Mouse (Mus musculus) stomach, embryonic 14.5 days (tissue): Measurements from ENCODE around the gene Fam186b. TPM values are rescaled to one million over a fixed set of nuclear protein-coding genes. Genes with fewer than 3 reads are reported as not detected.

Experiments
- ATAC-seq: fragments of 200-750 bp; cut with Nextera tagmentation; 2 replicates; pipeline ENCODE4 v1.8.0; 2017; ENCODE audit warnings: low read depth, moderate TSS enrichment; ENCODE audit not compliant: insufficient number of reproducible peaks, insufficient read depth, low FRiP score
- H3K27ac ChIP-seq: fragments of 300-500 bp; sonication (generic); 2 replicates; pipeline ENCODE4 v1.5.1; 2014; ENCODE audit warnings: mild to moderate bottlenecking, low read length, moderate library complexity, mixed read lengths
- H3K27me3 ChIP-seq: fragments of 300-500 bp; sonication (generic); 2 replicates; pipeline ENCODE4 v1.6.1; 2014; ENCODE audit warnings: low read length, control low read depth, mixed read lengths; ENCODE audit not compliant: control insufficient read depth, insufficient read depth
- H3K36me3 ChIP-seq: fragments of 300-500 bp; sonication (generic); 2 replicates; pipeline ENCODE4 v1.6.1; 2014; ENCODE audit warnings: mild to moderate bottlenecking, control low read depth, low read length, moderate library complexity, mixed read lengths; ENCODE audit not compliant: control insufficient read depth, insufficient read depth
- H3K4me1 ChIP-seq: fragments of 300-500 bp; sonication (generic); 2 replicates; pipeline ENCODE4 v1.6.1; 2014; ENCODE audit warnings: low read length, control low read depth, mixed read lengths; ENCODE audit not compliant: control insufficient read depth, insufficient read depth
- H3K4me2 ChIP-seq: fragments of 300-500 bp; sonication (generic); replicated peaks from 2 replicates; pipeline ENCODE4 v1.6.1; 2014; ENCODE audit warnings: low read depth, low read length, control low read depth
- H3K4me3 ChIP-seq: fragments of 300-500 bp; sonication (generic); 2 replicates; pipeline ENCODE4 v1.5.1; 2014; ENCODE audit warnings: low read depth, low read length, control low read depth
- H3K9ac ChIP-seq: fragments of 300-500 bp; sonication (generic); replicated peaks from 2 replicates; pipeline ENCODE4 v1.6.1; 2014; ENCODE audit warnings: low read depth, mild to moderate bottlenecking, control low read depth, low read length, moderate library complexity, mixed read lengths
- H3K9me3 ChIP-seq: fragments of 300-500 bp; sonication (generic); 2 replicates; pipeline ENCODE4 v1.6.1; 2016; ENCODE audit warnings: low read depth, low read length, control low read depth; ENCODE audit not compliant: control insufficient read depth
- WGBS: fragments of 180-500 bp; shearing (Covaris S2); extraction: QIAGEN DNeasy Blood & Tissue Kit; methylation state at CpG from one replicate; pipeline ENCODE4 v1.1.7; 2014; 5-methylcytosine and 5-hydroxymethylcytosine counted together
- polyA plus RNA-seq: library from polyadenylated mRNA; unstranded; fragments of >200 nt; fragmentation: Nextera tagmentation; extraction: Ambion mirVana; gene quantifications from 2 replicates; pipeline ENCODE4 v1.2.1, GENCODE M21; 2014

The Fam186b gene
- polyA plus RNA-seq, 1 experiment from 2014 or later, result not detected

- H3K9ac ChIP-seq, result no peak overlapping the region
- no peaks in the 10 kb centered on the region for H3K4me1 ChIP-seq
- no peak overlapping the region for H3K4me2 ChIP-seq
- peaks cover 73% of the 10 kb centered on the region for H3K36me3 ChIP-seq
- WGBS, result 54% methylated on average over 2 of the region's 2 CpGs
- H3K4me3 ChIP-seq, result no peak overlapping the region
- H3K27me3 ChIP-seq, result no peaks in the 10 kb centered on the region
- no peaks in the 10 kb centered on the region for H3K9me3 ChIP-seq
- H3K27ac ChIP-seq, result peak overlapping the region; percentile 46; the same call in 1 of the 2 replicates
- ATAC-seq, result no peak
These were observed 21.6 kb upstream of the Fam186b start for GRCm38 (mm10) chr15:99317267-99317651.

- Histone ChIP-seq H3K9me3 (no peaks in the 10 kb centered on the region), H3K4me1 (no peaks in the 10 kb centered on the region), H3K36me3 (peaks cover 66% of the 10 kb centered on the region), H3K27me3 (no peaks in the 10 kb centered on the region), H3K27ac (peak overlapping the region; percentile 46; the same call in 1 of the 2 replicates), H3K9ac (no peak overlapping the region), H3K4me2 (no peak overlapping the region), H3K4me3 (no peak overlapping the region)
- WGBS, result 66% methylated on average over 16 of the region's 16 CpGs
- ATAC-seq, result no peak; the same call in 1 of the 2 replicates
These were observed 20.9 kb upstream of the Fam186b start for GRCm38 (mm10) chr15:99316314-99317266.

GRCm38 (mm10) chr15:99314891-99315290, 19.2 kb upstream of the Fam186b start:
- Histone ChIP-seq H3K4me1 (no peaks in the 10 kb centered on the region), H3K4me3 (no peak overlapping the region), H3K9me3 (no peaks in the 10 kb centered on the region), H3K36me3 (peaks cover 65% of the 10 kb centered on the region), H3K4me2 (no peak overlapping the region), H3K9ac (no peak overlapping the region), H3K27ac (no peak overlapping the region), H3K27me3 (no peaks in the 10 kb centered on the region)
- WGBS, result 91% methylated on average over 15 of the region's 16 CpGs
- peak; percentile 16; the same call in 1 of the 2 replicates for ATAC-seq

- WGBS, result 89% methylated on average over 5 of the region's 5 CpGs
- peaks cover 70% of the 10 kb centered on the region for H3K36me3 ChIP-seq
- no peaks in the 10 kb centered on the region for H3K27me3 ChIP-seq
- no peak for ATAC-seq
- H3K4me3 ChIP-seq, result no peak overlapping the region
- H3K4me2 ChIP-seq, result no peak overlapping the region
- H3K4me1 ChIP-seq, result no peaks in the 10 kb centered on the region
- H3K27ac ChIP-seq, result no peak overlapping the region
- H3K9me3 ChIP-seq, result no peaks in the 10 kb centered on the region
- H3K9ac ChIP-seq, result no peak overlapping the region
These were observed 14.9 kb upstream of the Fam186b start for GRCm38 (mm10) chr15:99310617-99311016.

- H3K27ac ChIP-seq, result no peak overlapping the region
- peaks cover 73% of the 10 kb centered on the region for H3K36me3 ChIP-seq
- no peaks in the 10 kb centered on the region for H3K9me3 ChIP-seq
- H3K27me3 ChIP-seq, result no peaks in the 10 kb centered on the region
- no peak overlapping the region for H3K9ac ChIP-seq
- no peak for ATAC-seq
- WGBS, result 86% methylated on average over 9 of the region's 9 CpGs
- no peak overlapping the region for H3K4me2 ChIP-seq
- no peak overlapping the region for H3K4me3 ChIP-seq
- no peaks in the 10 kb centered on the region for H3K4me1 ChIP-seq
These were observed 13.9 kb upstream of the Fam186b start for GRCm38 (mm10) chr15:99309549-99309948.

GRCm38 (mm10) chr15:99307476-99307875, 11.8 kb upstream of the Fam186b start:
- no peaks in the 10 kb centered on the region for H3K9me3 ChIP-seq
- no peak overlapping the region for H3K4me2 ChIP-seq
- WGBS, result 89% methylated on average over 9 of the region's 9 CpGs
- no peaks in the 10 kb centered on the region for H3K27me3 ChIP-seq
- H3K9ac ChIP-seq, result no peak overlapping the region
- H3K4me3 ChIP-seq, result no peak overlapping the region
- no peaks in the 10 kb centered on the region for H3K4me1 ChIP-seq
- no peak for ATAC-seq
- H3K27ac ChIP-seq, result no peak overlapping the region
- H3K36me3 ChIP-seq, result peaks cover 70% of the 10 kb centered on the region

GRCm38 (mm10) chr15:99296213-99296612, 525 bp upstream of the Fam186b start:
- 43% methylated on average over 5 of the region's 5 CpGs for whole genome bisulfite sequencing
- ATAC-seq, result no peak
- Histone ChIP-seq H3K27me3 (no peaks in the 10 kb centered on the region), H3K27ac (no peak overlapping the region), H3K4me2 (peak overlapping the region; percentile 68), H3K4me1 (no peaks in the 10 kb centered on the region), H3K9ac (no peak overlapping the region), H3K4me3 (peak overlapping the region; percentile 66), H3K9me3 (no peaks in the 10 kb centered on the region), H3K36me3 (no peaks in the 10 kb centered on the region)

- Histone ChIP-seq H3K4me3 (peak within 1 kb of the TSS; percentile 66), H3K4me2 (peak within 1 kb of the TSS; percentile 68), H3K9me3 (no peaks in the 10 kb centered on the region), H3K27me3 (no peaks in the 10 kb centered on the region), H3K36me3 (no peaks in the 10 kb centered on the region), H3K4me1 (no peaks in the 10 kb centered on the region), H3K9ac (peak within 1 kb of the TSS; percentile 53), H3K27ac (peak within 1 kb of the TSS; percentile 92)
- peak; percentile 95 for ATAC-seq
- WGBS, result under 1% methylated on average over 55 of the region's 64 CpGs
These were observed 794 bp downstream of the Fam186b start, which contains the start of gene Prpf40b for GRCm38 (mm10) chr15:99294813-99295374. TSS of gene Prpf40b (plus strand) at chr15:99295087.
